Mouse (Mus musculus) layer of hippocampus, postnatal 36 days (tissue): Measurements from ENCODE around the gene Lin7b. TPM values are rescaled to one million over a fixed set of nuclear protein-coding genes. Genes with fewer than 3 reads are reported as not detected.

ENCODE experiments used
- total RNA-seq, 2 experiments: library from RNA; stranded (reverse); gene quantifications; 2 replicates each; pipeline ENCODE4 v1.2.3; 2021

Gene Lin7b
- total RNA-seq, 2 experiments from 2014 or later: 133 to 154 TPM

Other genes starting within 250 kb of the Lin7b start
- gene Rps11, start 246.1 kb downstream of the Lin7b start, total RNA-seq: 100 to 1,000 TPM; 408 to 432 TPM
- 100 to 1,000 TPM; 788 to 817 TPM for gene Rpl13a, start 241.8 kb downstream of the Lin7b start, total RNA-seq
- gene Gm45713, start 234.4 kb downstream of the Lin7b start, total RNA-seq: under 1 TPM in 1 of 2 experiments, not detected in 1; 0.50 TPM
- 10 to 100 TPM in 1 of 2 experiments, 1 to 10 TPM in 1; 7.0 to 10.1 TPM for gene Flt3l, start 234.2 kb downstream of the Lin7b start, total RNA-seq
- 10 to 100 TPM; 44.5 to 46.8 TPM for gene Pih1d1, start 216.3 kb downstream of the Lin7b start, total RNA-seq
- gene Aldh16a1, start 216.0 kb downstream of the Lin7b start, total RNA-seq: 10 to 100 TPM; 10.5 to 18.0 TPM
- 1,000 to 10,000 TPM; 1,360 to 1,418 TPM for gene Slc17a7, start 206.6 kb downstream of the Lin7b start, total RNA-seq
- gene Gfy, start 191.0 kb downstream of the Lin7b start, total RNA-seq: under 1 TPM; 0.17 to 0.28 TPM
- not detected for gene Pth2, start 189.6 kb downstream of the Lin7b start, total RNA-seq
- gene Ccdc155, start 165.7 kb downstream of the Lin7b start, total RNA-seq: 1 to 10 TPM; 2.0 to 3.3 TPM
- gene Dkkl1, start 158.4 kb downstream of the Lin7b start, total RNA-seq: 1 to 10 TPM; 1.4 to 2.3 TPM
- gene Tead2, start 154.8 kb downstream of the Lin7b start, total RNA-seq: 1 to 10 TPM; 2.6 to 7.8 TPM
- gene Cd37, start 131.5 kb downstream of the Lin7b start, total RNA-seq: 1 to 10 TPM; 1.9 to 4.8 TPM
- gene Slc6a16, start 129.5 kb downstream of the Lin7b start, total RNA-seq: 1 to 10 TPM; 2.0 to 2.8 TPM
- not detected for gene Slc6a21, start 93.1 kb downstream of the Lin7b start, total RNA-seq
- gene Trpm4, start 36.8 kb downstream of the Lin7b start, total RNA-seq: 10 to 100 TPM; 12.9 to 14.8 TPM
- gene Hrc, start 35.3 kb downstream of the Lin7b start, total RNA-seq: under 1 TPM; 0.20 to 0.46 TPM
- gene Ppfia3, start 3.6 kb downstream of the Lin7b start, total RNA-seq: 100 to 1,000 TPM; 126 to 128 TPM
- gene Snrnp70, start 25.2 kb upstream of the Lin7b start, total RNA-seq: 100 to 1,000 TPM; 379 to 450 TPM
- gene Kcna7, start 35.1 kb upstream of the Lin7b start, total RNA-seq: not detected
- gene Ntf5, start 43.1 kb upstream of the Lin7b start, total RNA-seq: under 1 TPM; 0.17 to 0.18 TPM
- gene Lhb, start 50.2 kb upstream of the Lin7b start, total RNA-seq: not detected
- 10 to 100 TPM; 14.5 to 18.6 TPM for gene Gys1, start 64.3 kb upstream of the Lin7b start, total RNA-seq
- 10 to 100 TPM; 33.0 to 39.9 TPM for gene Ruvbl2, start 67.5 kb upstream of the Lin7b start, total RNA-seq
- 100 to 1,000 TPM; 187 to 197 TPM for gene Ftl1, start 89.3 kb upstream of the Lin7b start, total RNA-seq
- 10 to 100 TPM; 73.5 to 80.8 TPM for gene Bax, start 96.3 kb upstream of the Lin7b start, total RNA-seq
- gene Tulp2, start 111.3 kb upstream of the Lin7b start, total RNA-seq: not detected
- 1 to 10 TPM in 1 of 2 experiments, not detected in 1; 2.5 TPM for gene Gm45808, start 116.2 kb upstream of the Lin7b start, total RNA-seq
- gene Dhdh, start 118.2 kb upstream of the Lin7b start, total RNA-seq: 1 to 10 TPM; 3.1 to 3.9 TPM
- gene Nucb1, start 139.8 kb upstream of the Lin7b start, total RNA-seq: 10 to 100 TPM; 94.0 to 98.0 TPM
- gene Ppp1r15a, start 155.7 kb upstream of the Lin7b start, total RNA-seq: 10 to 100 TPM; 17.4 to 20.0 TPM
- under 1 TPM; 0.77 to 0.86 TPM for gene Plekha4, start 155.7 kb upstream of the Lin7b start, total RNA-seq
- gene Hsd17b14, start 184.3 kb upstream of the Lin7b start, total RNA-seq: under 1 TPM in 1 of 2 experiments, not detected in 1; 0.28 TPM
- 10 to 100 TPM; 23.5 to 29.9 TPM for gene Bcat2, start 199.6 kb upstream of the Lin7b start, total RNA-seq
- gene Fgf21, start 244.9 kb upstream of the Lin7b start, total RNA-seq: not detected
- gene Fut1, start 246.7 kb upstream of the Lin7b start, total RNA-seq: not detected